Mouse (Mus musculus) limb, embryonic 14.5 days (tissue): ENCODE measurements at regions not wholly inside any gene's neighbourhood (a gene's known extent, or its start where the extent isn't known, plus 50 kb on each side); places are given as distances from the start of the nearest gene placed in this dataset.

Experiments used
- ATAC-seq: fragments of 200-750 bp; cut with Nextera tagmentation; 2 replicates; pipeline ENCODE4 v1.8.0; 2017; ENCODE audit warnings: low read depth, moderate number of reproducible peaks, moderate TSS enrichment; ENCODE audit not compliant: low FRiP score
- DNase-seq: peaks from one replicate; pipeline ENCODE4 v3.0.0-alpha.2; 2015; ENCODE audit warnings: low spot score
- H3K27ac ChIP-seq: fragments of 300-500 bp; sonication (generic); replicated peaks from 2 replicates; pipeline ENCODE4 v1.5.1; 2014; ENCODE audit warnings: low read depth, mild to moderate bottlenecking, low read length, moderate library complexity, mixed read lengths
- H3K27me3 ChIP-seq: fragments of 300-500 bp; sonication (generic); 2 replicates; pipeline ENCODE4 v1.6.1; 2014; ENCODE audit warnings: low read length, mixed read lengths; ENCODE audit not compliant: control insufficient read depth, insufficient read depth
- H3K36me3 ChIP-seq: fragments of 300-500 bp; sonication (generic); 2 replicates; pipeline ENCODE4 v1.6.1; 2014; ENCODE audit warnings: mild to moderate bottlenecking, low read length, moderate library complexity, mixed read lengths; ENCODE audit not compliant: control insufficient read depth, insufficient read depth
- H3K4me1 ChIP-seq: fragments of 300-500 bp; sonication (generic); 2 replicates; pipeline ENCODE4 v1.6.1; 2014; ENCODE audit warnings: antibody characterized with exemption, low read length, mixed read lengths; ENCODE audit not compliant: control insufficient read depth, insufficient read depth
- H3K4me2 ChIP-seq: fragments of 300-500 bp; sonication (generic); replicated peaks from 2 replicates; pipeline ENCODE4 v1.6.1; 2014; ENCODE audit warnings: low read depth, mild to moderate bottlenecking, low read length, moderate library complexity; ENCODE audit not compliant: severe bottlenecking
- H3K4me3 ChIP-seq: fragments of 300-500 bp; sonication (generic); replicated peaks from 2 replicates; pipeline ENCODE4 v1.5.1; 2014; ENCODE audit warnings: low read length
- H3K9ac ChIP-seq: fragments of 300-500 bp; sonication (generic); 2 replicates; pipeline ENCODE4 v1.6.1; 2014; ENCODE audit warnings: mild to moderate bottlenecking, low read depth, low read length, moderate library complexity; ENCODE audit not compliant: severe bottlenecking
- H3K9me3 ChIP-seq: fragments of 300-500 bp; sonication (generic); 2 replicates; pipeline ENCODE4 v1.6.1; 2016; ENCODE audit warnings: low read length; ENCODE audit not compliant: control insufficient read depth
- POLR2A ChIP-seq: fragments of 200-500 bp; IDR thresholded peaks from 2 replicates; pipeline ENCODE4 v1.8.0; 2012; ENCODE audit warnings: inconsistent platforms, mild to moderate bottlenecking, moderate library complexity, borderline replicate concordance; ENCODE audit not compliant: insufficient read depth, insufficient read length; ENCODE audit errors: extremely low read depth
- WGBS: fragments of 180-500 bp; shearing (Covaris S2); extraction: QIAGEN DNeasy Blood & Tissue Kit; methylation state at CpG from one replicate; pipeline ENCODE4 v1.1.7; 2014; 5-methylcytosine and 5-hydroxymethylcytosine counted together

DNA sequence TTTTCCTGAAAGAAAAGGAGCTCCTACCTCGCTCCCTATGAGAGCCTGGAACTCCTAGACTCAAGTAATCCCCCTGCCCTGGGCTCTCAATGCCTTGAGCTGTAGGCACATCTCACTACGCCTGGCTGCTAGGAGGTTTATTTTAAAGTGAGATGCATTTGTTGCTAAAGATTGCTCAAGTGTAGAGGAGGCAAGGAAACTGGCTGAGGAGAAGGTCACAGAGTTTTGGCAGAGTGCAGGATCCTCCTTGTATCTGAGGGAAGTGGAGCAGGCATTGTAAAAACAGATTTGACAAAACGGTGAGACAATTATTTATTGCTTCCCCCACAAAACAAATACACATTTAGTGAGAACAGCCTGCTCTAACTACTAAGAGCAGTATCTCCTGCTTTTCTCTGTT lies 228.7 kb downstream of the Gm5426 start:
- Histone ChIP-seq H3K9ac (no peak overlapping the region), H3K27ac (no peak overlapping the region), H3K4me2 (no peak overlapping the region), H3K36me3 (no peaks in the 10 kb centered on the region), H3K4me1 (no peaks in the 10 kb centered on the region), H3K4me3 (no peak overlapping the region), H3K27me3 (no peaks in the 10 kb centered on the region), H3K9me3 (no peaks in the 10 kb centered on the region)
- no peak for ATAC-seq
- 64% methylated on average over 3 of the region's 3 CpGs for WGBS
- no peak for TF ChIP-seq POLR2A
- DNase-seq: no peak

DNA sequence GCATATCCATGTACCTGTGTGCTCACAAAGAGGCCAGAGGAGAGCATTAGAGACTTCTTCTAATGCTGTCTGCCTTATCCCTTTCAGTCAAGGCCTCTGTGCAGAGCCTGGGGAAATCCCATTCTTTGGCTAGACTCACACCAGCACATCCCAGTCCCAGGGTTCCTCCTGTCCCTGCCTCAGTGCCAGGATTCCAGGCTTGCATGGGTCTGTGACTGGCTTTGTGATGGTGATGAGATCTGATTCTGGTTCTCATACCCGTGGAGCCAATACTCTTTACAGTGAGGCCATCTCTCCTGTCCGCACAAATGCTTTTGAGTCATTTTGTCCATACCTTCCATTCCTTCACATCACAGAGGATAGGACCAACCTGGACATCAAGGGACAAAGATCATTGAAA lies 230.5 kb downstream of the Gm5426 start:
- Histone ChIP-seq H3K9ac (no peak overlapping the region), H3K4me1 (no peaks in the 10 kb centered on the region), H3K4me3 (no peak overlapping the region), H3K27ac (no peak overlapping the region), H3K9me3 (no peaks in the 10 kb centered on the region), H3K27me3 (no peaks in the 10 kb centered on the region), H3K4me2 (no peak overlapping the region), H3K36me3 (no peaks in the 10 kb centered on the region)
- no peak for DNase-seq
- no peak for TF ChIP-seq POLR2A
- WGBS: 93% methylated on average over 2 of the region's 2 CpGs
- no peak for ATAC-seq

DNA sequence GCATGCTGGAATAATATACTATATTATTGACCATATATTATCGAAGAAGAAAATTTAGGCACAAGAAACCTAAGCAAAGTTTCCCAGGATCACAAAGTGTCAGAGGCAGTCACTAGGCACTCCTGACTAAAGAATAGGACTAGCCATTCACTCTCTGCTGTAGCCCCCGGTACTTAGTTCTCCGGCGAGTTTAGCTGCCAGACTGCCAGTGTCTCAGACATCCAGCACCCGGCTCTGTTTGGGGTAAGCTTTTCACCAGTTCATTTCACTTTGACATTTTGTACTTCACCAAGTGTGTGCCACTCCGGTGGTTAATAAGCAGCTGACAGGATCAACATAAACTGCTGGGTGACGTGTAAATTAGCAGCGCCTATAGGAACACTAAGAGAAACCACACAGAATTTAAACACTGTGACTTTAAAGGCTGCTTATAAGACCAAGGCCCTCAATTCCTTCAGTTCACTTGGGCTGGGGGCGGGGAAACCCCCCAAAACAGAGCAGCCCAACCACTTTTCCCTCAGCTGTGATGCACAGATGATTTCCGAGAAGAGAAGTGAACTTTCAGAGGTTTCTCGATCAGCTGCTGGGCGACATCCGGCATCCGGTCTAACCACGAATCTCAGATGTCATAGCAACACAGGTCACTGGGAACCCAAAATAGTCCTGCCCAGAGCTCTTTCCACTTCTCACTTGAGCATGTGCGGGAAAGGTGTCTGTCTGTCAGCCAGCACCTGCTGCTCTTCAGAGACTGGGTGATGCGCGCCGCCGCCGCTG lies 234.3 kb downstream of the Gm5426 start:
- H3K4me2 ChIP-seq: no peak overlapping the region
- no peaks in the 10 kb centered on the region for H3K36me3 ChIP-seq
- ATAC-seq (peak; percentile 33; the same call in 1 of the 2 replicates), DNase-seq (peak; percentile 42)
- WGBS: 68% methylated on average over 21 of the region's 21 CpGs
- H3K27me3 ChIP-seq: no peaks in the 10 kb centered on the region
- no peak overlapping the region for H3K4me3 ChIP-seq
- no peaks in the 10 kb centered on the region for H3K9me3 ChIP-seq
- H3K9ac ChIP-seq: no peak overlapping the region
- no peak for TF ChIP-seq POLR2A
- H3K27ac ChIP-seq: no peak overlapping the region
- peaks cover 8% of the 10 kb centered on the region for H3K4me1 ChIP-seq

DNA sequence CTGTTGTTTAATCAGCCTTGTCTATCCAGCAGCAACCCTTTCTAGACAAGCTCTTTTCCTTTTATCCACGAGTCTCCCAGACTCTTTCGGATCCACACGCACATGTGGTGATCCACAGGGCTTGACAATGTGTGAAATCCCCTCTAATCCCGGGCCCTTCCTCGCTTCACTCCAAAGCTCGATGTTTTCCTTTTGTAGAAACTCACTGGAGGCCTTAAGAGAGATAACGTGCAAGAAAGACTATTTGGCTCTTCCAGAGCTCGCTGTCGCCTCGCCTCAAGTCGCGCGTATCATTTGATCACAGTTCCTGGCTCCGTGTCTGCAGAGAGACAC lies 234.9 kb downstream of the Gm5426 start:
- H3K4me2 ChIP-seq: no peak overlapping the region
- 75% methylated on average over 14 of the region's 14 CpGs for WGBS
- no peak overlapping the region for H3K9ac ChIP-seq

DNA sequence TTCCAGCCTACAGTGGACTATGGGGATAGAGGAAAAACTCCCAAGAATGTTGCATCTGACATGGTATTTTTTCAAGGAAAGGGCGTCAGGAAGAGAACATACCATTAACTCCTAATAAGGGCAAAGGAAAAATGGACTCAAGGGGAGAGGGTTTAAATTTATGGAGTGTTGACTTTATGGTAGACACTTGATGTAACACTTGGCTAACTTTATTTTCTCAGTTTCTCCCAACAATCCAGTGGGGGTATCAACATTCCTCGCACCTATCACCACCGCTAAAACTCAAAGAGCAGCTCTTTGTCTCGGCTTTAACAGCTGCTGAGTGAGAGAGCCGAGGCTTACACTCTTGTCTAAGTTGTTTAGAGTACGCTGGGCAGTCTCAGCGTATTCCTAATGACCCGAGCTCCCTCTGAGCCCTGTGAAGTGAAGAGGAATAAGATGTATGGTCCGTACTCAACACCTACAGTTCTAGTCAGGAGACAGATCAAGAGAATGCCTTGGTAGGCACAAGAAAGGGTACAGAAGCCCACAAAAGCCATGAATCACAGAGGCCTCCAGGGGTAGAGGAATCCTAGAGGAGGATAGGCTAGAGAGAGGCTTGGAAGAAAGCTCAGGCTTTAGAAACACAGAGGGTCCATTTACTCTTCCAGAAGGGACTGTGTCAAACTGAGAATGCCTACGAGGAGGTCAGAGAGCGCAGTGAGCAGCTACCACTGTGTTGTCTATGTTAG lies 236.4 kb downstream of the Gm5426 start:
- WGBS: 31% methylated on average over 11 of the region's 11 CpGs
- TF ChIP-seq POLR2A: no peak
- H3K4me2 ChIP-seq: no peak overlapping the region; the same call in 1 of the 2 replicates

More for the DNA sequence above, 234.9 kb downstream of the Gm5426 start:
- no peak for DNase-seq
- peak; percentile 5; the same call in 1 of the 2 replicates for ATAC-seq
- no peaks in the 10 kb centered on the region for H3K36me3 ChIP-seq
- H3K9me3 ChIP-seq: no peaks in the 10 kb centered on the region
- no peaks in the 10 kb centered on the region for H3K27me3 ChIP-seq
- no peak overlapping the region for H3K27ac ChIP-seq
- TF ChIP-seq POLR2A: no peak
- H3K4me1 ChIP-seq: peaks cover 8% of the 10 kb centered on the region
- H3K4me3 ChIP-seq: no peak overlapping the region

More for the DNA sequence above, 236.4 kb downstream of the Gm5426 start:
- H3K27me3 ChIP-seq: no peaks in the 10 kb centered on the region
- no peaks in the 10 kb centered on the region for H3K36me3 ChIP-seq
- H3K4me3 ChIP-seq: no peak overlapping the region
- peaks cover 8% of the 10 kb centered on the region for H3K4me1 ChIP-seq
- peak; percentile 77 for ATAC-seq
- no peaks in the 10 kb centered on the region for H3K9me3 ChIP-seq
- no peak overlapping the region for H3K27ac ChIP-seq
- peak; percentile 38 for DNase-seq
- H3K9ac ChIP-seq: no peak overlapping the region
